Mouse (Mus musculus) Muller cell, postnatal 12 days (primary cell): ENCODE measurements around the gene Hoxa7.

Experiments
- DNase-seq: peaks from one replicate; pipeline ENCODE4 v3.0.0-alpha.2; 2015; ENCODE audit errors: inconsistent ontology term

The Hoxa7 gene

DNA sequence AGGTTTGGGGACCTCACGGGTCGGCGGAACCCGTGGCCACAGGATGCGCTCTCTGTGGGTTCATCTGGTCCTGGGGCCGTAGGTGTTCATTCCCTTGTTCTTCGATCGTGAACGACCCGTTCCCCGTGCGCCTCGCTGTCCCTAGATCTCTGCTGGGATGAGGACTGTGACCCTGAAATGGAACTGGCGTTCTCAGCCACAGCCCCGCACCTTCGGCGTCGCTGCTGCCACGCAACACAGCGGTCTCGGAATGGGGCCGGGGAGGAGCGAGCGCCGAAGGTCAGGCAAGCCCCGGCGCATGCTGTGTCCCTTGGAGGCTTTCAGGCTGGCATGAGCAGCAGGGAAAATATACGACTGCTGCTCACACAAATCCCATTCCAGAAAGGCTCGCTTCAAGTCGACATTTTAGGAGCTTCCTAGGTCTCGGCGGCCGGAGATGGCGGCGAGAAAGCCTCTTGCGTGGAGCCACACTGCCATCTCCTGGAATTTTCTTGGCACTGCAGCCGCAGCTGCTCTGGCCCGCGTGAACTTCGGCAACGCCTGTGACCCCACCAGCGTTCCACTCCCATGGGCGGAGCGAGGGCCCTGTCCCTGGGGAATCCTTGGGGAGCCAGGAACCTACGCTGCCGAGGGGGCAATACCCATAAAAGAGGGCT, at the start of gene Hoxa7:
TSS of gene Hoxa7 (minus strand) at position 518 of the 656 bp plus-strand sequence.
- peak; percentile 67 for DNase-seq

DNA sequence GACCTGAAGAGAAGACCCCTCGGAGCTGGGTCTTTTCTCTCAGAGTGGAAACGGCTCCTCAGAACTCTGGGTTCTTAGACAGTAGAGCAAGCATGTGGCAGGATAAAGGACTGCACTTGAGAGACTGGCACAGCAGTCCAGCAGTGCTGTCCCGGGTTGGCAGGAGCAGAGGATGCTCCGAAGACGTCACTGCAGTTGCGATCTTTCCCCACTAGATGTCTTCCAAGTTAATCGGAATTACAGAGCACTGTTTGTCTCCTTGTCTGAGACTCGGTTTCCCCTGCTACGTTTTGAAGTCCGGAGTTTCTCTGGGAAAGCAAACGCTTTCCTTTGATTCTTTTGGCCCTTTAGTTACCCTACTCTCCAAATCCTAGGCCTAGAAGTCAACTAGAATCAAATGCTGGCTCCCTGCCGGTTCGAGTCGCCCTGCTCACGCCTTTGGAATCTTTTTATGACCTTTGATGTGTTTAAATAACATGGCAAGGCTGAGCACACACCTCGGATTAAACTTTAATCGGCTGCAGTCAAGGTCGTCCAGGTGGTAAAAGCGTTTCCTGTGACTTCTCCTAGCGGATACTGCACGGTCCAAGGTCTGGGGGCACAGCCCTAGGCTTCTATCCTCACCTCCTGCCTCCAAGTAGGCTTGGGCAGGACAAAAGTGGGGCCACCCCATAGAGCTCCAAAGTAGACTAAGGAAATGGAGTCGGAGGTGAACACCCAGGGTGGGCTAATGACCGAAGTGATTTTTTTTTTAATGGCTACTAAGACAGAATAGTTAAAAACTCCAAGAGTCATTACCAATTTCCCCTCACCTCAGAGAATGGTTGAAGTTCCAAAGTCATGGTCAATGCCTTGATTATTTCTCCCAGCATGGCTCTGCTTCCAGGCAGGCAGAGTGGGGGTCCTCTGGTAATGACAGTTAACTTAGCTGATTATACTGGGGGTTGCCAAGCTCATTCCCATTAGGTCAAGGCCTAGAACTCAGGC, 49.1 kb upstream of the Hoxa7 start:
- no peak for DNase-seq

DNA sequence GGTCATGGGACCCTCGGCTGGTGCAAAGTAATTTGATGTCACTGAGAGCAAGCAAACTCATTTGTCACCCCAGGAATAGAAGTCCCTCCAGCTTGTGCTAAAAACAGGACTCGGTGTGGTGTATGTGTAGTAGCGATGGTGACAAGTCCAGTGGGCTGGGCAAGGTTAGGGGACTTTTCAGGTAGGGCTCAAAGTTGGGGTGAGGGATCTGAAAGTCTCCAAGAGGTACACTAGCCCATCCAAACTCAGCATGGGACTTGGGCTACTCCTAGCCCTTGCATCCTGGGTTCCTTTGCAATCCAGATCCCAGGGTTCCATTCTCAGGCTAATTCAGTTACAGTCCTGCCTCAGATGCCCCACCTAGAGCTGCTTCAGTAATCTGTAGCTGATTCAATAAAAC, 47.1 kb upstream of the Hoxa7 start:
- no peak for DNase-seq

DNA sequence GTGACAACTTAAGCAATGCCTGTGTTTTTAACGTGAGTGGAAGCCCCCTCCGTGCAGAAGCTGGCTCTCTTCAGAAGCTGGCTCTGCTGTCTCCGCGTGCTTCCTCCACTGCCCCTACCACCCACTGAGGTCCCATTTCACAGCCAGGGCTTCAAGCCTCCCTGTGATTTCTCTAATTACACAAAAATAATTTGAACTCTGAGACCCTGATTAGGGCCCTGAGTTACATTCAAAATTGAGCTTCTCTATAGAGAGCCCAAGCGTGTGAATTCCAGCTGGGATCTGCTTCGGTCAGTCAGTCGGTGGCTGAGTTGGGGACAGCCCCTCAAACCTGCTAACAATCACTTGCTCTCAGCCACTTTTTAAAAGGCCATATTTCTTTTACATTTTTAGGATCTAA, 46.7 kb upstream of the Hoxa7 start:
- no peak for DNase-seq

DNA sequence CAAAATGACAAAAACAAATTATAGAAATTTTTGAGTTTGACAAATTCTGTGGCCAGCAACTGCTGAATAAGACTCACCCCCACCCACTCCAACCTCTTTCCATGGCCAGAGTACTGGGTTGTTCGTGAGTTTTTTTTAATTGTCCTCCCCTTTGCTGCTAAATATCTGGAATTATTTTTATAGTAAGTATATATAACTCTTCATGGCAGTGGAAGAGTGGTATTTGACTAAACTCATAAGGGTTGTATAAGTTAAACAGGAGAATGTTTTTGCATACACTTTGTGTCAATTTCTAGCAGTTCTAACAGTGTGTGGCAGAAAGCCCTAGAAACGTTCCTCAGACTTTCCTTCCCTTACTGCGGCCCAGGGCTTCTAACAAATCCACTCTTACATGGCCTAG, 46.0 kb upstream of the Hoxa7 start:
- DNase-seq: no peak

DNA sequence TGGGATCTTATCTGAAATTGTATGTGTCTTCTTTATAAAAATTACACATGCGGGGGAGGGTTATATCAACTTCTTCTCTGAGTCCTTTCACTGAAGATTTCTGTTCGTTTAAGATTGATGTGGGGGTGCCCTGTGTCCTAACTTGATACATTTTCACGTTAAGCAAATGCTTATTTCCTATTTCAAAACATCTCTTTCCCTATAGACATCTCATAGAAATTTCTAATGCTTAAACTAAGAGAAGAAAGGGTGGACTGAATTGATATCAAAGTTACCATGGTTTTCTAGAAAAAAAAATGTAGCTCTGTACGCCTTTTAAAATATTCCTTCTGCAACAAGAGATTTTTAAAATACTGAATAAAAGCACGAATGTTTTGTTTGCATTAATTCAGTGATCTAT, 45.6 kb upstream of the Hoxa7 start:
- DNase-seq: no peak

DNA sequence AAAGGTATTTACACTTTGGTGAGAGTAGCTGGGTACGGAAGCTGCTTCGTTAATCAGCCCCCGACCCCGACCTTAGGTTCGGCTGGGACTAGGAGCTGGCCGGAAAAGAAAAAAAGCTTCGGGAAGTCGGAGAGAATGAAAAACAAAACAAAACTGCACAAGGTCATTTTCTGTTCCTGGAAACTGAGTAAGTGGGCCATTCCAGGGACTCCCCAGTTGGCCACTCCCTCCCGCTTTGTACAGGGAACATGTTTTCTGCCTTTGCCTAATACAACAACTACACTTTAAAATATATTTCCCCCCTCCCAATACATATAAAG, 45.0 kb upstream of the Hoxa7 start:
- DNase-seq: no peak

DNA sequence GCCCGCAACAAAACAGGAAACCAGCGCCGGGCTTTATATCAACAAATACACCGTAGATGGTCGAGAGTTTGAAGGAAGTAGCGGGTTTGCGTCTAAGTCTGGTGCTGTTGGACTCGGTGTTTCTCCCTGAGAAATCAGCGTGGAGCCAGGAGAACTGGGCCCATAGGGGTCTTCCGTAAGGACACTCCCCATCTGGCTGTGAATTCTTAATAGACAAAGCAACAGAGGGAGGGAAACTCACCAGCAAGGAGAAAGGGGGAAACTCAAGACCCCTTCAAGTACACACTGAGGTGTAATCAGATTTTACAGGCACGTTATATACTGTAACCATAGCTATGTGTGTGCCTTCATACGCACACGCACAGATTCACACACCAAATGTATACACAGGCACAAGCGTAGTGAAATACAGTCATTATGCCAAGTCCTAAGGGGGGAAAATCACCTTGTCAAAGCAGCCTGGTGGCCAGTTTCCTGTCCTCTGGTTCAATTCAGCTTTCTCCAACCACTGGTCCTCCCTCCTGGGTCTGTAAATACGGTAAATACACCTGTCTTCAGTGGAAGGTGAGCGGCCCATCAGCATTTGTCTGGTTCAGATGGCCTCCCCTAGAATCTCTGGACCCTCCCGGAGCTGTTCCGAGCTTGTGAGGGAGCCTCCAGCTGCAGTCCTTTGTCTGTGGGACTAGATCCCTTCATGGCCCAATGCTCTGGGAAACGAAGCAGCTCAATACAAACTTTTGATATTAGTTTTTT, 44.4 kb upstream of the Hoxa7 start:
- DNase-seq: no peak

DNA sequence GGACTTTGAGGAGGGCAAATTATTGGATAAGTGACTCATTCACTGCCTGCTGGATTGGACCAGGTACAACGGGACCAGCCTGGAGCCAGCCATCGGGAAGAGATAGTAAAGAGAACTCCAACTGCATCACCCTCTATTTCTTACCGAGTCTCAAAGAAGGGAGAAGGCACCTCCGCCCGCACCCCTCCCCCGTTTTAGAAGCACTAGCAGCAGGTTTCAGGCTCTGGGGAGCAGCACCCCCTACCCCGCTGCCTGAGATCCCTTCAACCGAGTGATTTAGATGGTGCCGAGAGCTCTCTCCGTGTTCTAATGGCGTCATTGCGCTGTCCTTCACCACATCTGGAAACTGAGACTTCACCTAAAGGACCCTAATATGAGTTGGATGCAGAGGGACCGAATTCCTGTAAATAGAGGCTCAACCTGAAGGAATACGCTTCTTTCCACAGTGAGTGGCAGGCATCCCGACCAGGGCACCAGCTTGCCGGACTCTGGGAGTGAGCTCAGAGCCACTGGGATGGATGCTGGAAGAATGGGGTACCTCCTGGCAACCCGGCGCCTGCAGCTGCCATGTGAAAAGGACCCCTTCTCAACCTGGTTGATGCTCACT, 43.8 kb upstream of the Hoxa7 start:
- DNase-seq: no peak

DNA sequence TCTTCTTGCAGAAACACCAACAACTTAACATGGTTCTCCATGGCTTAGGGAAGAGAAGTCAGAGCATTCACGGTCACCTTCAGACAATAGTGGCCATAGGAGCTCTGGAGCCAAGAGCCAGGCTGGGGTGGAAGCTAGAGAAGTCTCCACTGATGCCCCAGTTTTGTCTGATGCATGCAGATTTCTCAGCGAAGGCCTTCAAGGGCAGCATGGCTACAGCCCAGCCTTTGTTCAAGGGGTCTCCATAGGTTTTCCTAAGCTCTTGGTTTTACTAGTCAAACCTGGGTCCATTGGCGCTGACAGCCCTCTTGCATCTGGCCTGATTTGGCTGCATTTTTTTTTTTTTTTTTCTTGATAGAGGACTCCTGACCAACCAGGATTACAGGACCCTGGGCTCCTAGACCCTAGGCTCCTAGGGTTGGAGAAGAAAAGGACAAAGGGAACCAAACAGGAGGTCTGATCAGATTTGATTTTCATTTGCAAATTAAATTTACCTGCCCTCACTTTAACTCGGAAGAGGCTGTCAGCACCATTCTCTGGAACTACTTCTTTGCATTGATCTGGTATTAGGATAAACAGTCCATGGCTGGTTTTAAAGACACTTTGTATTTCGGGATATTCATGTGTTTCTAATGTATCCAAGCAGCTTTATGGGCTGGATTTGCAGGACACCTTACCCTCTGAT, 42.6 kb upstream of the Hoxa7 start:
- DNase-seq: no peak

DNA sequence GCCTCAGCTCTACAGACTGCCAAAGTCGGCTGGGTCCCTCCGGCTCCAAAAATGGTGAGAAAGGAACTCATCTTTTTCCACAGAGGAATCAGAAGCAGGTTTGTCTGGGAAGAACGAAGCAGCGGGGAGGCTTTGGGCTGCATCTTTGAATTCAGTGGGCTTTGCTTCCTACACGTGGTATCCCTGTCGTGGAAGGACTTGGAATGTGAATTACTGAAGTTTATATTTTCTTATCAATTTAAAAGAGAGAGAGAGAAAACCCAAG, 41.6 kb upstream of the Hoxa7 start:
- no peak for DNase-seq

DNA sequence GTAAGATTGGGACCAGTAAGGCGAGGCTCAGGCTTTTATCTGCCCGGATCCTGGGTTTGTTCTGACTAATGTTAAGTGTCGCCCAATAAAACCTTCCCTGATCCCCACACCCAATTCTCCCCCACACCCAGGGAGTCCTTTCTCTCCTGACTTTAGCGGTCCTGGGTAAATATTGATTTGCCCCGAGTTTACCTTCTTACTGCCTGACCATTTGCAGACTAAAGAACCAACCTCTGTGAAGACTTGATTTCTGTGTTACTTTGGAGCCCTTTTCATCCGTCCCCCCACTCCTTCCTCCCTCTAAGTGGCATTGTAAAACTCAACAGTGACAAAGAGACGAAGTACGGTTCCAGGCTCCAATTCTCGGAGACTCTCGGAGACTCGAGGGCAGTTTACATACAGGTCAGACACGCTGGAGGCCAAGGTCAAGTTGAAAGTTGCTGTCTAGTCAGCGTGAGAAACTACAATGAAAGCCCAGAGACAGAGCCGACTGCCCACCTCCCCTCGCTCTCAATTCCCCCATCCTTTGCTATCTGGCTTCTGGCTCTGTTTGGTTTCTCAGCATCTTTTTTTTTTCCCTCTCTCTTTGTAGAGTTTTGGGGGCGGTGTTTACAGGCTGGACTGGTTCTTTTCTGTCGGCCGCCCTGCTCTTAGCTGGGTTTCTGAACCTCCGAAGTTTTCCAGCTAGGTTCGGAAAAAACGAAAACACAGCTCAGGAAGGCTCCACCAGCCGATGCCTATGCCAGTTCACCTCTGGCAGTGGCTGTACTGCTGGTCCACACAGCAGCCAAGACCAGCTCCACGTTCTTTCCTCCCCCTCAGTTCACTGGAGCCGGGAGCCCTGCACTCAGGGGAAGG, 41.0 kb upstream of the Hoxa7 start:
- DNase-seq: no peak

DNA sequence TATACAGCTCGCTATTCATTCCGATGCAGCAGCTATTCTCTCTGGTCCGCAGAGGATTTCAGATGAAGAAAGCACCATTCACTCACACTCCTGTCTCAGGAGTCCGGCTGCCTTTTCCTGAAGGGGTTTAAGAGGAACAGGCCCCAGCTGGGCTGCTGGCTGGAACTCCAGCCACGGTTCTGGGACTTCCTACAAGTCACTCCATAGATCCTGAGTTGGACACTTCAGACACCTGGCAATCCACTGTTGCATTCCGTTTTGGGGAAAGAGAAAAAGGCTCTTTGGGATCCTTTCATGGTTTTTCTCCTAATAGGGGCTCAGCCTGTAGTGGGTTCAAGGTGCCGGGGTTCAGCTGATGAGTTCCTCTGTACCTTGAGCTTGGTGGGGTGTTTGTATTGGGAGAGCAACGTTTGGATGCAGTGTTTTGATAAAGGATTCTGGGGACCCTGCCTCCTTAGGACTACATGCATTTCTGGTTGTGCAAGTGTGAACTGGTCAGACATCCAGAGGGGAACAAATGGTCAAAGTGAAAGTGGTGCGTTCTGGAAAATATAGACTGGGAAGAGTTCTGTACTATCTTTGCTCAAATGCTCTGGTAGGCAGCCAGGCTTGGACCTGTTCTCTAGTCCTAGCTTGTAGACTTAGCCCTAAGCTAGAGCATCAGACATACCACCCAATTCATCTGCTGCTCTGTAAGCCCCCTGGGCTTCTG, 40.3 kb upstream of the Hoxa7 start:
- no peak for DNase-seq

DNA sequence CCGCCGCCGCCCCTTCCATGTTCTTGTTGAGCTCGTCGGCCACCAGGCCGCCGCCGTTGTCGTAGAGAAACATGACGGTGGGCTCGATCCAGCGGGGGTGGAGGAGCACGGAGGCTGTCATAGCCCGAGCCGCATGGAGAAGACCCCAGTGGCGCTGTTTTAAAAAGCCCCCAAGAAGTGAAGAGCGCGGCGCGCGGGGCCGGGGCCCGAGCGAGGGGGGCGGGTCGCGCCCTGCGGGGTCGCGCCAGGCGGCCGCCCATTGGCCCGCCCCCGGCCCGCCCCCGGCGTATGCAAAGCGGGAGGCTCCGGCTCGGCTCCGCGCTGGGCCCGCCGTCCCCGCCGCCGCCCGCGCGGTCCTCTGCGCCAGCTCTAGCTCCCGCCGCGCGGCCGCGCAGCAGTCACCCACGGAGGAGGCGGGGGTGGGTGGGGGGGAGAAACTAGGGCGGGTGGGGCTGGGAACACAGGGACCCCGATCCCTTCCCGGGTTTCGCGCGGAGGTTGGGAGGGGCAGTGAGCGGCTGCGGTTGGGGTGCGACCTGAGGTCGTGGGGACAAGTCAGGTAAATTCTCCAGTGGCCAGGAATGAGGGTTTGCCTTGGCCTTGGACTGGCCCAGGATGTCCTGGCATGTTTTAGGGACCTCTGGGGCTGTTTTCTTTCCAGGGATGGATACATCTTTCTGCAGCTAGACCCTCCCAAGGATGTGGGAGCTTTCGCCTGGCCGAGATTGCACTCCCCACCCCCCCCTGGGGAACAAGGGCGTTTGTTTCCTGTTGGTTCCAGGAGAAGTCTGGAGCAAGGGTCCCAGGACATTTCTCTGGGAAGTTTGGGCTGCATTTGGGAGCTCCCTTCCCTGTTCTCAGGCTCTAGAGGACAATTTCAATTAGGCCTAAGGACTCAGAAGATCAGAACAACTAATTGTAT, 39.3 kb upstream of the Hoxa7 start, which contains the start of gene Hoxa13:
TSS of gene Hoxa13 (minus strand) at position 227 of the 922 bp plus-strand sequence.
- no peak for DNase-seq

DNA sequence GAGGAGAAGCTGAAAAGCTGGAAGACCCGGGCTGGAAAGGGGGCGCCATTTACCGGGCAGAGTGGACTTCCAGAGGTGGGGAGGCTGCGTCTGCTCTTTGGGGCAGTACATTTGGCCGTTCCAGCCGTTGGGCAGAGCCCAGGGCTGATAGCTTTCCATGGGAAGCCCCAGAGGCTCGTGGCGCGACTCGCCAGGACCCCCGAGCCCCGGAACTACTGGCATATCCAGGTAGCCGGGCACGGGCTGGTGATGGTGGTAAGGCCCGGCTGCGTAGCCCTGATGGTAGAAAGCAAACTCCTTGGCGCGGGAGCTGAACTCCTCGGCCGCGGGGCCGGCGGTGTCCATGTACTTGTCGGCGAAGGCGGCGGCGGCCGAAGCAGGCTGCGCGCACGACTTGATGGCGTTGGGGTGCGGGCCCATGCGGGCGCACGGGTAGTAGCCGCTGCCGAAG, 38.2 kb upstream of the Hoxa7 start:
- DNase-seq: no peak

DNA sequence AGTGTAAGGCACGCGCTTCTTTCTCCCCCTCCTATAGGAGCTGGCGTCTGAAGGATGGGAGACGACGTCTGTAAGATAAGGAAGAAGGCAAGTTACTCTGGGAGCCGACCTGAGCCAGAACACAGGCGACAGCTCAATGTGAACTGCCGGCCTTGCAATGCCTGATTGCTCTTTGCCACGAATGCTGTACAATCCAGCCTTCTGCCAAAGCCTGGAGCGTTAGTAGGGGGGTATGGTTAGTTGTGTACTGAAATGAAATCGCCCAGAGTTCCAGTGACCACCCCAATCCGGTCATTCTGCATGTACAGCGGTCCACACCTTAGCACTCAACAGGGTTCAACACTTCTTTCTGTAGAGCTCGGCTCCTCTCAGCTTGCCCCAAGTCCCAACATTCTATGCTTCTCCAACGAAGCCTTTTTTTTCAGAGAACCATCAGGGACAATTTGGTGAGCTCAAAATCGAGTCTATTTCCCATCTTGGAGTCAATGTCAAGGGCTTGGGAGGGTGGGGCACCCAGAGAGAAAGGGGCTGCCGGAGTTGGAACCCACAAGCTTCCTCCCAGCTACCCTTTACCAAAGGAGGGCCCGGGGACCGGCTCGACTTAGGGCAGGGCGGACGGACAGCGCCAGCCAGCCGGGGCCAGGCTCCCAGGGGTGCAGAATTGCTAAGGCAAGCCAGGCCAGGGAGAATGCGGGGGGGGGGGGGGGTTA, 37.6 kb upstream of the Hoxa7 start:
- DNase-seq: no peak

DNA sequence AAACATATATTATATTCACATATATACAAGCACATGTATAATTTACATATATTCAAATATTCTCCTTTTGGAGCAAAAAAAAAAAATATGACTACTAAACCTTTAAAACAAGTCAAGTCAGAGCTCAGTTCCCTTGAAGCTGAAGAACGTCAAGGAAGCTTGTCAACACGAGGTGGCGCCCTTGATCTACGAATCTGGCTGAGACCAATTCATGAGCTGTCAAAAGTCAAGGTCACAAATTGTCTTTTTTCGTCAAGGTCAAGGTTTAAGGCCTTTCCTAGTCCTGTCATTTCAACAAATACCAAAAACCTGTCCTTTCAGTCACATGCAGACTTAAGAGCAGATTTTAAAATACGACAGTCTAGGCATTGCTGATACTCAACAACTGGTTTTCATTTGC, 35.3 kb upstream of the Hoxa7 start:
- no peak for DNase-seq
